Mouse (Mus musculus) stomach, embryonic 14.5 days (tissue): Measurements from ENCODE around the gene Slc25a54. TPM values are rescaled to one million over a fixed set of nuclear protein-coding genes. Genes with fewer than 3 reads are reported as not detected.

Source experiments
- ATAC-seq: fragments of 200-750 bp; cut with Nextera tagmentation; 2 replicates; pipeline ENCODE4 v1.8.0; 2017; ENCODE audit warnings: low read depth, moderate TSS enrichment; ENCODE audit not compliant: insufficient number of reproducible peaks, insufficient read depth, low FRiP score
- H3K27ac ChIP-seq: fragments of 300-500 bp; sonication (generic); 2 replicates; pipeline ENCODE4 v1.5.1; 2014; ENCODE audit warnings: mild to moderate bottlenecking, low read length, moderate library complexity, mixed read lengths
- H3K27me3 ChIP-seq: fragments of 300-500 bp; sonication (generic); 2 replicates; pipeline ENCODE4 v1.6.1; 2014; ENCODE audit warnings: low read length, control low read depth, mixed read lengths; ENCODE audit not compliant: control insufficient read depth, insufficient read depth
- H3K36me3 ChIP-seq: fragments of 300-500 bp; sonication (generic); 2 replicates; pipeline ENCODE4 v1.6.1; 2014; ENCODE audit warnings: mild to moderate bottlenecking, control low read depth, low read length, moderate library complexity, mixed read lengths; ENCODE audit not compliant: control insufficient read depth, insufficient read depth
- H3K4me1 ChIP-seq: fragments of 300-500 bp; sonication (generic); 2 replicates; pipeline ENCODE4 v1.6.1; 2014; ENCODE audit warnings: low read length, control low read depth, mixed read lengths; ENCODE audit not compliant: control insufficient read depth, insufficient read depth
- H3K4me2 ChIP-seq: fragments of 300-500 bp; sonication (generic); replicated peaks from 2 replicates; pipeline ENCODE4 v1.6.1; 2014; ENCODE audit warnings: low read depth, low read length, control low read depth
- H3K4me3 ChIP-seq: fragments of 300-500 bp; sonication (generic); 2 replicates; pipeline ENCODE4 v1.5.1; 2014; ENCODE audit warnings: low read depth, low read length, control low read depth
- H3K9ac ChIP-seq: fragments of 300-500 bp; sonication (generic); replicated peaks from 2 replicates; pipeline ENCODE4 v1.6.1; 2014; ENCODE audit warnings: low read depth, mild to moderate bottlenecking, control low read depth, low read length, moderate library complexity, mixed read lengths
- H3K9me3 ChIP-seq: fragments of 300-500 bp; sonication (generic); 2 replicates; pipeline ENCODE4 v1.6.1; 2016; ENCODE audit warnings: low read depth, low read length, control low read depth; ENCODE audit not compliant: control insufficient read depth
- WGBS: fragments of 180-500 bp; shearing (Covaris S2); extraction: QIAGEN DNeasy Blood & Tissue Kit; methylation state at CpG from one replicate; pipeline ENCODE4 v1.1.7; 2014; 5-methylcytosine and 5-hydroxymethylcytosine counted together
- polyA plus RNA-seq: library from polyadenylated mRNA; unstranded; fragments of >200 nt; fragmentation: Nextera tagmentation; extraction: Ambion mirVana; gene quantifications from 2 replicates; pipeline ENCODE4 v1.2.1, GENCODE M21; 2014

Slc25a54 gene
- not detected in 2 replicates for polyA plus RNA-seq

GRCm38 (mm10) chr3:109080169-109080568 lies at the start of gene Slc25a54:
Gene Slc25a54 (plus strand): TSS chr3:109080469.
- no peak within 1 kb of the TSS for H3K9ac ChIP-seq
- no peak within 1 kb of the TSS for H3K4me2 ChIP-seq
- H3K4me1 ChIP-seq: no peaks in the 10 kb centered on the region
- ATAC-seq: no peak
- no peak within 1 kb of the TSS for H3K4me3 ChIP-seq
- no peak within 1 kb of the TSS for H3K27ac ChIP-seq
- H3K36me3 ChIP-seq: no peaks in the 10 kb centered on the region
- H3K27me3 ChIP-seq: no peaks in the 10 kb centered on the region
- no peaks in the 10 kb centered on the region for H3K9me3 ChIP-seq
- 94% methylated on average over 17 of the region's 17 CpGs for WGBS

- ATAC-seq: peak; percentile 47; the same call in 1 of the 2 replicates
- no peak overlapping the region for H3K4me2 ChIP-seq
- no peaks in the 10 kb centered on the region for H3K36me3 ChIP-seq
- no peaks in the 10 kb centered on the region for H3K9me3 ChIP-seq
- no peak overlapping the region for H3K4me3 ChIP-seq
- peak overlapping the region; percentile 40; the same call in 1 of the 2 replicates for H3K27ac ChIP-seq
- 22% methylated on average over 6 of the region's 6 CpGs for WGBS
- no peak overlapping the region for H3K9ac ChIP-seq
- no peaks in the 10 kb centered on the region for H3K27me3 ChIP-seq
- H3K4me1 ChIP-seq: peaks cover 14% of the 10 kb centered on the region; the same call in 1 of the 2 replicates
These were observed 49.5 kb upstream of the Slc25a54 start for GRCm38 (mm10) chr3:109030817-109031216.

- Histone ChIP-seq H3K9me3 (no peaks in the 10 kb centered on the region), H3K4me1 (peaks cover 14% of the 10 kb centered on the region; the same call in 1 of the 2 replicates), H3K27ac (peak overlapping the region; percentile 40; the same call in 1 of the 2 replicates), H3K27me3 (no peaks in the 10 kb centered on the region), H3K36me3 (no peaks in the 10 kb centered on the region), H3K4me3 (no peak overlapping the region), H3K4me2 (no peak overlapping the region), H3K9ac (no peak overlapping the region)
- WGBS: 79% methylated on average over 3 of the region's 3 CpGs
- no peak for ATAC-seq
These were observed 48.6 kb upstream of the Slc25a54 start for GRCm38 (mm10) chr3:109031626-109032025.

GRCm38 (mm10) chr3:109032306-109032705 lies 48.0 kb upstream of the Slc25a54 start:
- Histone ChIP-seq H3K9ac (no peak overlapping the region), H3K27ac (no peak overlapping the region), H3K4me2 (no peak overlapping the region), H3K36me3 (no peaks in the 10 kb centered on the region), H3K4me3 (no peak overlapping the region), H3K4me1 (peaks cover 14% of the 10 kb centered on the region; the same call in 1 of the 2 replicates), H3K27me3 (no peaks in the 10 kb centered on the region), H3K9me3 (no peaks in the 10 kb centered on the region)
- ATAC-seq: no peak
- WGBS: 41% methylated on average over 2 of the region's 2 CpGs

GRCm38 (mm10) chr3:109034411-109034810 lies 45.9 kb upstream of the Slc25a54 start:
- 86% methylated on average over 1 of the region's 1 CpGs for WGBS
- H3K27me3 ChIP-seq: no peaks in the 10 kb centered on the region

GRCm38 (mm10) chr3:109040908-109041307 lies 39.4 kb upstream of the Slc25a54 start:
- Histone ChIP-seq H3K36me3 (no peaks in the 10 kb centered on the region), H3K27ac (no peak overlapping the region), H3K4me2 (no peak overlapping the region), H3K27me3 (no peaks in the 10 kb centered on the region), H3K4me3 (no peak overlapping the region), H3K9ac (no peak overlapping the region), H3K9me3 (no peaks in the 10 kb centered on the region), H3K4me1 (no peaks in the 10 kb centered on the region)
- ATAC-seq: no peak
- 81% methylated on average over 4 of the region's 4 CpGs for WGBS

More at GRCm38 (mm10) chr3:109034411-109034810, 45.9 kb upstream of the Slc25a54 start:
- no peak overlapping the region for H3K9ac ChIP-seq
- H3K4me3 ChIP-seq: no peak overlapping the region
- ATAC-seq: no peak
- no peak overlapping the region for H3K4me2 ChIP-seq
- peaks cover 14% of the 10 kb centered on the region; the same call in 1 of the 2 replicates for H3K4me1 ChIP-seq
- H3K36me3 ChIP-seq: no peaks in the 10 kb centered on the region
- no peak overlapping the region for H3K27ac ChIP-seq
- no peaks in the 10 kb centered on the region for H3K9me3 ChIP-seq

- Histone ChIP-seq H3K9ac (no peak overlapping the region), H3K36me3 (no peaks in the 10 kb centered on the region), H3K27me3 (no peaks in the 10 kb centered on the region), H3K9me3 (no peaks in the 10 kb centered on the region), H3K27ac (no peak overlapping the region), H3K4me3 (no peak overlapping the region), H3K4me1 (peaks cover 9% of the 10 kb centered on the region), H3K4me2 (no peak overlapping the region)
- no peak for ATAC-seq
- 73% methylated on average over 7 of the region's 7 CpGs for WGBS
These were observed 36.9 kb upstream of the Slc25a54 start for GRCm38 (mm10) chr3:109043395-109043794.

GRCm38 (mm10) chr3:109046428-109046827 lies 33.8 kb upstream of the Slc25a54 start:
- Histone ChIP-seq H3K36me3 (no peaks in the 10 kb centered on the region), H3K4me3 (no peak overlapping the region), H3K4me2 (no peak overlapping the region), H3K27ac (no peak overlapping the region), H3K9me3 (no peaks in the 10 kb centered on the region), H3K27me3 (no peaks in the 10 kb centered on the region), H3K9ac (no peak overlapping the region), H3K4me1 (peaks cover 11% of the 10 kb centered on the region)
- ATAC-seq: no peak
- WGBS: 89% methylated on average over 3 of the region's 3 CpGs
